Mouse (Mus musculus) midbrain, embryonic 10.5 days (tissue): Measurements from ENCODE around the gene Camta1. TPM values are rescaled to one million over a fixed set of nuclear protein-coding genes. Genes with fewer than 3 reads are reported as not detected.
"Not testable (repeated sequence)": the region's sequence is repeated elsewhere in the genome, so short reads cannot be mapped to it uniquely, and the experiment has no call there.

Source experiments
- DNase-seq: peaks from one replicate; pipeline ENCODE4 v3.0.0-alpha.2; 2017; ENCODE audit warnings: low spot score
- H3K27ac ChIP-seq: fragments of 300-500 bp; sonication (generic); replicated peaks from 2 replicates; pipeline ENCODE4 v1.5.1; 2016; ENCODE audit warnings: mild to moderate bottlenecking
- H3K27me3 ChIP-seq: fragments of 300-500 bp; sonication (generic); 2 replicates; pipeline ENCODE4 v1.6.1; 2016; ENCODE audit warnings: low read depth, mild to moderate bottlenecking; ENCODE audit not compliant: poor library complexity, severe bottlenecking
- H3K36me3 ChIP-seq: fragments of 300-500 bp; sonication (generic); 2 replicates; pipeline ENCODE4 v1.6.1; 2016; ENCODE audit warnings: mild to moderate bottlenecking, moderate library complexity
- H3K4me1 ChIP-seq: fragments of 300-500 bp; sonication (generic); 2 replicates; pipeline ENCODE4 v1.6.1; 2016
- H3K4me3 ChIP-seq: fragments of 300-500 bp; sonication (generic); 2 replicates; pipeline ENCODE4 v1.5.1; 2016; ENCODE audit warnings: mild to moderate bottlenecking, moderate library complexity
- H3K9me3 ChIP-seq: fragments of 300-500 bp; sonication (generic); replicated peaks from 2 replicates; pipeline ENCODE4 v1.6.1; 2016; ENCODE audit warnings: mild to moderate bottlenecking
- WGBS: fragments of 180-500 bp; shearing (Covaris S2); methylation state at CpG from one replicate; pipeline ENCODE4 v1.1.7; 2016; 5-methylcytosine and 5-hydroxymethylcytosine counted together
- polyA plus RNA-seq: library from polyadenylated mRNA; unstranded; fragments of >200 nt; fragmentation: Nextera tagmentation; extraction: Ambion mirVana; gene quantifications from 2 replicates; pipeline ENCODE4 v1.2.1, GENCODE M21; 2016

Gene Camta1
- polyA plus RNA-seq, 1 experiment from 2014 or later = 137 TPM

GRCm38 (mm10) chr4:151044944-151045570 is 816.6 kb downstream of the Camta1 start:
- Histone ChIP-seq H3K9me3 (no peaks in the 10 kb centered on the region), H3K27me3 (peaks cover 17% of the 10 kb centered on the region; the same call in 1 of the 2 replicates), H3K4me3 (peak overlapping the region; percentile 75), H3K36me3 (peaks cover 36% of the 10 kb centered on the region), H3K4me1 (peaks cover 19% of the 10 kb centered on the region), H3K27ac (peak overlapping the region; percentile 85)
- 3% methylated on average over 21 of the region's 21 CpGs for WGBS
- no peak for DNase-seq

- under 1% methylated on average over 79 of the region's 79 CpGs for WGBS
- Histone ChIP-seq H3K27me3 (peaks cover 17% of the 10 kb centered on the region; the same call in 1 of the 2 replicates), H3K9me3 (no peaks in the 10 kb centered on the region), H3K27ac (peak within 1 kb of the TSS; percentile 85), H3K4me3 (peak within 1 kb of the TSS; percentile 75), H3K36me3 (peaks cover 29% of the 10 kb centered on the region), H3K4me1 (peaks cover 19% of the 10 kb centered on the region)
- DNase-seq = peak; percentile 96
Observed at GRCm38 (mm10) chr4:151044037-151044943, 817.4 kb downstream of the Camta1 start, which contains the start of gene Per3. Per3 (minus strand) TSS chr4:151044665.

DNA sequence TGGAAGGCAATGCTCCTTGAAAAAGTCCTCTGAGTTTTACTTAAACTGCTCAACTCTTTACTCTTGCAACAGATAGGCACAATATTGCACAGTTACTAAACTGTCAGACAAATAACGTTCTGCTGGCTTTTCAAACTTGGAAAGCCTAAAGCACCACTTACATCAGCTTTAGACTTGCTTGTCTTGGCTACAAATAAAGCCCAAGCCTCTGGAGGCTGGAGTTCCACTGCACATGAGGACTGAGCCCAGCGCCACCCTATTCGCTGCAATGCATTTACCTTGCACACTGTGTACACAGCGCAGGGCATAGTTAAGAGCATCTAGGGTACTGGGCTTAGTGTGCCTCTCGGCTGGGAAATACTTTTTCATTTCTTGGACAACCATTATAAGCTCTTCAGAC is 818.4 kb downstream of the Camta1 start:
- no peak for DNase-seq
- 57% methylated on average over 5 of the region's 5 CpGs for WGBS
- H3K27ac ChIP-seq = no peak overlapping the region
- H3K4me3 ChIP-seq = peak overlapping the region; percentile 75
- H3K27me3 ChIP-seq = peaks cover 17% of the 10 kb centered on the region; the same call in 1 of the 2 replicates
- no peaks in the 10 kb centered on the region for H3K9me3 ChIP-seq
- H3K36me3 ChIP-seq = peaks cover 19% of the 10 kb centered on the region
- H3K4me1 ChIP-seq = peaks cover 19% of the 10 kb centered on the region

GRCm38 (mm10) chr4:151041506-151041905 is 820.2 kb downstream of the Camta1 start:
- Histone ChIP-seq H3K27ac (no peak overlapping the region), H3K4me1 (peaks cover 19% of the 10 kb centered on the region), H3K9me3 (no peaks in the 10 kb centered on the region), H3K4me3 (no peak overlapping the region), H3K27me3 (peaks cover 17% of the 10 kb centered on the region; the same call in 1 of the 2 replicates), H3K36me3 (peaks cover under 1% of the 10 kb centered on the region)
- 93% methylated on average over 5 of the region's 5 CpGs for WGBS
- DNase-seq = no peak

DNA sequence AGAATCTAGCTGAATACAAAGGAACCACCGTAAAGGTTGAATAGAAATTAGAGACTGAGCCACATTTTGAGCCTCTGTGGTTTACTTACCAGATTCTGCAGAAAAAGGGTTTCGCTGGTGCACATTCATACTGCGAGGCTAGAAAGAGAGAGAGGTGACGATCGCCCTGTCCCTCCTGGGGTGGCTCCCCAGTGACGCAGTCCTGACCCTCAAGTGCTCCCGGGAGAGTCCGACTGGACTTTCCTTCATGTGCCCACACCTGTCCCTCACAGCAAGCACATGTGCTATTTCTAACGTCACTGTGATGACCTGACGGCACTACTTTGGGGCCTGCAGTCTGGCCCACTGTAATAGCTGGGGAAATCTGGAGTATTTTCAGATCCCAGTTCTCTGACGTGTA is 823.9 kb downstream of the Camta1 start:
- DNase-seq = no peak
- H3K9me3 ChIP-seq = no peaks in the 10 kb centered on the region
- no peak overlapping the region for H3K27ac ChIP-seq
- peaks cover 6% of the 10 kb centered on the region; the same call in 1 of the 2 replicates for H3K27me3 ChIP-seq
- no peaks in the 10 kb centered on the region for H3K36me3 ChIP-seq
- H3K4me1 ChIP-seq = no peaks in the 10 kb centered on the region
- WGBS = 93% methylated on average over 11 of the region's 11 CpGs
- no peak overlapping the region for H3K4me3 ChIP-seq

- 91% methylated on average over 7 of the region's 7 CpGs for WGBS
- no peaks in the 10 kb centered on the region for H3K36me3 ChIP-seq
- no peak for DNase-seq
- H3K4me1 ChIP-seq = no peaks in the 10 kb centered on the region
- no peak overlapping the region for H3K27ac ChIP-seq
- no peaks in the 10 kb centered on the region for H3K27me3 ChIP-seq
- no peaks in the 10 kb centered on the region for H3K9me3 ChIP-seq
- H3K4me3 ChIP-seq = no peak overlapping the region
Observed at GRCm38 (mm10) chr4:151036521-151036920, 825.2 kb downstream of the Camta1 start.

DNA sequence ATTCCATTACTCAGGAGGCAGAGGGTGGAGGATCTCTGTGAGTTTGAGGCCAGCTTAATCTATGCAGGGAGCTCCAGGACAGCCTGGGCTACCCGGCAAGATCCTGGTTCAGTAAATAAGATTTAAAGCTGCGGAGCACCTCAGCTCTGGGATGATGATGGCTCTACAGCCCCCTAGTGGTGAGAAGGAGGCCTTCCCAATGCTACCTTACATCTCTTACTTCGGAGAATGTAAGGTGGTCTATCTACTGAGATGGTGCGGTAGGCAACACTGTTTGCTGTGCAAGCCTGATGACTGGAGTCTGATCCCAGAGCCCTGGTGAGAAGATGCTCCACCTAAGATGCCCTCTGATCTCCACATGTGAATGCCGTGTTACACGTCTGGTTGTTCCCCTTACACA is 834.7 kb downstream of the Camta1 start:
- DNase-seq = peak; percentile 36
- Histone ChIP-seq H3K27me3 (no peaks in the 10 kb centered on the region), H3K36me3 (0 out of 2 replicates have a peak, but pooled peaks cover 5% of the 10 kb centered on the region), H3K4me3 (no peak overlapping the region), H3K27ac (no peak overlapping the region), H3K9me3 (no peaks in the 10 kb centered on the region), H3K4me1 (0 out of 2 replicates have a peak, but pooled peaks cover 3% of the 10 kb centered on the region)
- WGBS = 57% methylated on average over 6 of the region's 6 CpGs

DNA sequence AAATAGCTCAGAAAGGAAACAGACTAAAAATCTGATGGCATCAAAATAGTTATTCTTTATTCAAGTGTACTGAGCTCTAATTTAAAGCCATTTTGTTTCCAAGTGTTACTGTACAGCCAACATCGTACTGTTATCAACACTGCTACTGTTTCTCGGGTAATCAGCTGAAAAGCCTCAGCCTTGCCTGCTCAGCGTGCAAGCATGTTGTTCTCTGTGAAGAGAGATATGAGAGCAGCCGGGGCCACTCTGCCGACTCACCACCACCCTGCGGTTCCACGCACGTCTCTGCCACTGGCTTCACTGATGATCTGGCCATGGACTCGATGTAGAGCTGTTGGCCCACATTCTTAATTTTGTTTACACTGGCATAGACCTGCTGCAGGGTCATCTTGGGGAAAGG is 837.5 kb downstream of the Camta1 start:
- no peak for DNase-seq
- H3K27me3 ChIP-seq = no peaks in the 10 kb centered on the region
- no peak overlapping the region for H3K27ac ChIP-seq
- 0 out of 2 replicates have a peak, but pooled peaks cover 7% of the 10 kb centered on the region for H3K36me3 ChIP-seq
- H3K4me3 ChIP-seq = no peak overlapping the region
- no peaks in the 10 kb centered on the region for H3K9me3 ChIP-seq
- 0 out of 2 replicates have a peak, but pooled peaks cover 3% of the 10 kb centered on the region for H3K4me1 ChIP-seq
- 89% methylated on average over 9 of the region's 9 CpGs for WGBS

GRCm38 (mm10) chr4:151017356-151017755 is 844.3 kb downstream of the Camta1 start:
- not testable (repeated sequence) for H3K27ac ChIP-seq, H3K27me3 ChIP-seq, H3K9me3 ChIP-seq, DNase-seq, H3K4me3 ChIP-seq, H3K4me1 ChIP-seq
- peaks cover 31% of the 10 kb centered on the region for H3K36me3 ChIP-seq
- 91% methylated on average over 1 of the region's 1 CpGs for WGBS

- 91% methylated on average over 10 of the region's 10 CpGs for WGBS
- Histone ChIP-seq H3K4me3 (no peak overlapping the region), H3K27ac (no peak overlapping the region), H3K4me1 (no peaks in the 10 kb centered on the region), H3K27me3 (no peaks in the 10 kb centered on the region), H3K36me3 (peaks cover 30% of the 10 kb centered on the region), H3K9me3 (no peaks in the 10 kb centered on the region)
- no peak for DNase-seq
Observed at GRCm38 (mm10) chr4:151015946-151016345, 845.7 kb downstream of the Camta1 start.

GRCm38 (mm10) chr4:151010316-151010715 is 851.4 kb downstream of the Camta1 start:
- WGBS = 91% methylated on average over 7 of the region's 7 CpGs

DNA sequence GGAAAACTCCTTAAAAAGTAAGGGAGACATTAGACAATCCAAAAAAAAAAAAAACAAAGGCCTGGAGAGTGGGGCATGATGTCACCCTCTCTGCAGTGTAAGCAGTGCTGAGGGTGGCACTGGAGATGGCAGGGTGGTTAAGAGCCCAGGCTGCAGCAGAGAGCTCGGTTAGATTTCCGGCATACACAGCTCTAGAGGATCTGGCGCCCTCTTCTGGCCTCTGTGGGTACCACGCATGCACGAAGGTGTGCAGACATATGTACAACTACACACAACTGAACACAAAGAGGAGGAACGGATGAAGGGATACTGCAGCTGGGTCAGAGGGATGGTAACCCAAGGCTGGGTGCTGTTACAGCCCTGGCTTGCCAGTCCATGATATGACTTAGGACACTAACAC is 854.7 kb downstream of the Camta1 start:
- H3K4me1 ChIP-seq = no peaks in the 10 kb centered on the region

More at GRCm38 (mm10) chr4:151010316-151010715, 851.4 kb downstream of the Camta1 start:
- DNase-seq = no peak
- no peak overlapping the region for H3K4me3 ChIP-seq
- H3K27me3 ChIP-seq = no peaks in the 10 kb centered on the region
- H3K4me1 ChIP-seq = no peaks in the 10 kb centered on the region
- H3K36me3 ChIP-seq = peaks cover 24% of the 10 kb centered on the region
- no peak overlapping the region for H3K27ac ChIP-seq
- H3K9me3 ChIP-seq = no peaks in the 10 kb centered on the region

More for the DNA sequence above, 854.7 kb downstream of the Camta1 start:
- WGBS = 45% methylated on average over 6 of the region's 6 CpGs
- no peak overlapping the region for H3K27ac ChIP-seq
- peak; percentile 44 for DNase-seq
- H3K4me3 ChIP-seq = no peak overlapping the region
- no peaks in the 10 kb centered on the region for H3K9me3 ChIP-seq
- peaks cover 14% of the 10 kb centered on the region for H3K36me3 ChIP-seq
- H3K27me3 ChIP-seq = no peaks in the 10 kb centered on the region
